Mouse (Mus musculus): Measurements from ENCODE around the gene 4930469K13Rik. TPM values are rescaled to one million over a fixed set of nuclear protein-coding genes. Genes with fewer than 3 reads are reported as not detected.

4930469K13Rik gene
- polyA plus RNA-seq, 1 experiment, result not detected

- H3K27ac ChIP-seq (ENCODE audit: insufficient read depth, low read depth, low read length), result no peak overlapping the region
- TF ChIP-seq CTCF (IDR thresholded peaks at IDR 0.05; ENCODE audit: insufficient read depth, low read depth, low read length) (no peak), POLR2A (IDR thresholded peaks at IDR 0.05; ENCODE audit: insufficient read depth, low read depth, low read length) (no peak)
- no peaks in the 10 kb centered on the region for H3K4me1 ChIP-seq (ENCODE audit: control insufficient read depth, insufficient read depth, low read length)
- WGBS, result 90% methylated on average over 8 of the region's 8 CpGs
- H3K4me3 ChIP-seq (ENCODE audit: insufficient read depth, low read depth, low read length), result no peak overlapping the region
Observed at GRCm38 (mm10) chr11:33951684-33952625, 146.4 kb downstream of the 4930469K13Rik start.

GRCm38 (mm10) chr11:33951155-33951554 is 147.2 kb downstream of the 4930469K13Rik start:
- Histone ChIP-seq H3K4me3 (ENCODE audit: insufficient read depth, low read depth, low read length) (no peak overlapping the region), H3K27ac (ENCODE audit: insufficient read depth, low read depth, low read length) (no peak overlapping the region), H3K4me1 (ENCODE audit: control insufficient read depth, insufficient read depth, low read length) (no peaks in the 10 kb centered on the region)
- WGBS, result 51% methylated on average over 5 of the region's 5 CpGs
- TF ChIP-seq POLR2A (IDR thresholded peaks at IDR 0.05; ENCODE audit: insufficient read depth, low read depth, low read length), result no peak

GRCm38 (mm10) chr11:33946501-33946900 is 151.9 kb downstream of the 4930469K13Rik start:
- no peak overlapping the region for H3K27ac ChIP-seq (ENCODE audit: insufficient read depth, low read depth, low read length)
- no peaks in the 10 kb centered on the region for H3K4me1 ChIP-seq (ENCODE audit: control insufficient read depth, insufficient read depth, low read length)
- WGBS, result 80% methylated on average over 4 of the region's 4 CpGs
- no peak overlapping the region for H3K4me3 ChIP-seq (ENCODE audit: insufficient read depth, low read depth, low read length)
- TF ChIP-seq POLR2A (IDR thresholded peaks at IDR 0.05; ENCODE audit: insufficient read depth, low read depth, low read length), result no peak
- no peak for TF ChIP-seq CTCF (IDR thresholded peaks at IDR 0.05; ENCODE audit: insufficient read depth, low read depth, low read length)

- H3K4me3 ChIP-seq (ENCODE audit: insufficient read depth, low read depth, low read length), result no peak overlapping the region
- no peak overlapping the region for H3K27ac ChIP-seq (ENCODE audit: insufficient read depth, low read depth, low read length)
- no peak for TF ChIP-seq CTCF (IDR thresholded peaks at IDR 0.05; ENCODE audit: insufficient read depth, low read depth, low read length)
- no peak for TF ChIP-seq POLR2A (IDR thresholded peaks at IDR 0.05; ENCODE audit: insufficient read depth, low read depth, low read length)
- 94% methylated on average over 9 of the region's 9 CpGs for WGBS
- H3K4me1 ChIP-seq (ENCODE audit: control insufficient read depth, insufficient read depth, low read length), result no peaks in the 10 kb centered on the region
Observed at GRCm38 (mm10) chr11:33944786-33945328, 153.5 kb downstream of the 4930469K13Rik start.

GRCm38 (mm10) chr11:33944067-33944785 is 154.1 kb downstream of the 4930469K13Rik start:
- TF ChIP-seq CTCF (IDR thresholded peaks at IDR 0.05; ENCODE audit: insufficient read depth, low read depth, low read length) (no peak), POLR2A (IDR thresholded peaks at IDR 0.05; ENCODE audit: insufficient read depth, low read depth, low read length) (no peak)
- Histone ChIP-seq H3K4me3 (ENCODE audit: insufficient read depth, low read depth, low read length) (no peak overlapping the region), H3K4me1 (ENCODE audit: control insufficient read depth, insufficient read depth, low read length) (no peaks in the 10 kb centered on the region), H3K27ac (ENCODE audit: insufficient read depth, low read depth, low read length) (no peak overlapping the region)
- WGBS, result 70% methylated on average over 4 of the region's 4 CpGs

- Histone ChIP-seq H3K4me1 (ENCODE audit: control insufficient read depth, insufficient read depth, low read length) (peaks cover 3% of the 10 kb centered on the region), H3K27ac (ENCODE audit: insufficient read depth, low read depth, low read length) (no peak overlapping the region), H3K4me3 (ENCODE audit: insufficient read depth, low read depth, low read length) (no peak overlapping the region)
- WGBS, result 86% methylated on average over 1 of the region's 1 CpGs
- TF ChIP-seq POLR2A (IDR thresholded peaks at IDR 0.05; ENCODE audit: insufficient read depth, low read depth, low read length) (no peak), CTCF (IDR thresholded peaks at IDR 0.05; ENCODE audit: insufficient read depth, low read depth, low read length) (no peak)
Observed at GRCm38 (mm10) chr11:33943565-33943964, 154.8 kb downstream of the 4930469K13Rik start.

- TF ChIP-seq CTCF (IDR thresholded peaks at IDR 0.05; ENCODE audit: insufficient read depth, low read depth, low read length) (no peak), POLR2A (IDR thresholded peaks at IDR 0.05; ENCODE audit: insufficient read depth, low read depth, low read length) (no peak)
- WGBS, result 79% methylated on average over 4 of the region's 4 CpGs
- peaks cover 9% of the 10 kb centered on the region for H3K4me1 ChIP-seq (ENCODE audit: control insufficient read depth, insufficient read depth, low read length)
- no peak overlapping the region for H3K4me3 ChIP-seq (ENCODE audit: insufficient read depth, low read depth, low read length)
- peak overlapping the region; percentile 8; the same call in 1 of the 2 replicates for H3K27ac ChIP-seq (ENCODE audit: insufficient read depth, low read depth, low read length)
Observed at GRCm38 (mm10) chr11:33939456-33940113, 158.8 kb downstream of the 4930469K13Rik start.

- TF ChIP-seq CTCF (IDR thresholded peaks at IDR 0.05; ENCODE audit: insufficient read depth, low read depth, low read length), result no peak
- 28% methylated on average over 7 of the region's 7 CpGs for WGBS
- peaks cover 9% of the 10 kb centered on the region for H3K4me1 ChIP-seq (ENCODE audit: control insufficient read depth, insufficient read depth, low read length)
Observed at GRCm38 (mm10) chr11:33938561-33939274, 159.6 kb downstream of the 4930469K13Rik start.

More at GRCm38 (mm10) chr11:33938561-33939274, 159.6 kb downstream of the 4930469K13Rik start:
- H3K4me3 ChIP-seq (ENCODE audit: insufficient read depth, low read depth, low read length), result no peak overlapping the region
- peak overlapping the region; percentile 85 for H3K27ac ChIP-seq (ENCODE audit: insufficient read depth, low read depth, low read length)

Measured in olfactory bulb, adult 2 months (tissue).